Mouse (Mus musculus) hindbrain, embryonic 12.5 days (tissue): ENCODE measurements around the gene Efcab11. TPM values are rescaled to one million over a fixed set of nuclear protein-coding genes. Genes with fewer than 3 reads are reported as not detected.

Source experiments
- ATAC-seq: fragments of 200-750 bp; cut with Nextera tagmentation; 2 replicates; pipeline ENCODE4 v1.8.0; 2017; ENCODE audit warnings: moderate TSS enrichment; ENCODE audit not compliant: low FRiP score
- H3K27ac ChIP-seq: fragments of 300-500 bp; sonication (generic); 2 replicates; pipeline ENCODE4 v1.5.1; 2016; ENCODE audit warnings: mild to moderate bottlenecking
- H3K27me3 ChIP-seq: fragments of 300-500 bp; sonication (generic); 2 replicates; pipeline ENCODE4 v1.6.1; 2016; ENCODE audit warnings: mild to moderate bottlenecking
- H3K36me3 ChIP-seq: fragments of 300-500 bp; sonication (generic); 2 replicates; pipeline ENCODE4 v1.6.1; 2016; ENCODE audit warnings: mild to moderate bottlenecking
- H3K4me1 ChIP-seq: fragments of 300-500 bp; sonication (generic); 2 replicates; pipeline ENCODE4 v1.6.1; 2016
- H3K4me2 ChIP-seq: fragments of 300-500 bp; sonication (generic); replicated peaks from 2 replicates; pipeline ENCODE4 v1.6.1; 2016; ENCODE audit warnings: mild to moderate bottlenecking
- H3K4me3 ChIP-seq: fragments of 300-500 bp; sonication (generic); 2 replicates; pipeline ENCODE4 v1.5.1; 2016; ENCODE audit warnings: mild to moderate bottlenecking
- H3K9ac ChIP-seq: fragments of 300-500 bp; sonication (generic); 2 replicates; pipeline ENCODE4 v1.6.1; 2016; ENCODE audit warnings: mild to moderate bottlenecking, moderate library complexity
- H3K9me3 ChIP-seq: fragments of 300-500 bp; sonication (generic); replicated peaks from 2 replicates; pipeline ENCODE4 v1.6.1; 2016; ENCODE audit warnings: mild to moderate bottlenecking
- WGBS: fragments of 180-500 bp; shearing (Covaris S2); methylation state at CpG from one replicate; pipeline ENCODE4 v1.1.7; 2016; 5-methylcytosine and 5-hydroxymethylcytosine counted together
- polyA plus RNA-seq: library from polyadenylated mRNA; unstranded; fragments of >200 nt; fragmentation: Nextera tagmentation; extraction: Ambion mirVana; gene quantifications from 2 replicates; pipeline ENCODE4 v1.2.1, GENCODE M21; 2016

The Efcab11 gene
- polyA plus RNA-seq: 13.3 and 16.6 TPM in 2 replicates

DNA sequence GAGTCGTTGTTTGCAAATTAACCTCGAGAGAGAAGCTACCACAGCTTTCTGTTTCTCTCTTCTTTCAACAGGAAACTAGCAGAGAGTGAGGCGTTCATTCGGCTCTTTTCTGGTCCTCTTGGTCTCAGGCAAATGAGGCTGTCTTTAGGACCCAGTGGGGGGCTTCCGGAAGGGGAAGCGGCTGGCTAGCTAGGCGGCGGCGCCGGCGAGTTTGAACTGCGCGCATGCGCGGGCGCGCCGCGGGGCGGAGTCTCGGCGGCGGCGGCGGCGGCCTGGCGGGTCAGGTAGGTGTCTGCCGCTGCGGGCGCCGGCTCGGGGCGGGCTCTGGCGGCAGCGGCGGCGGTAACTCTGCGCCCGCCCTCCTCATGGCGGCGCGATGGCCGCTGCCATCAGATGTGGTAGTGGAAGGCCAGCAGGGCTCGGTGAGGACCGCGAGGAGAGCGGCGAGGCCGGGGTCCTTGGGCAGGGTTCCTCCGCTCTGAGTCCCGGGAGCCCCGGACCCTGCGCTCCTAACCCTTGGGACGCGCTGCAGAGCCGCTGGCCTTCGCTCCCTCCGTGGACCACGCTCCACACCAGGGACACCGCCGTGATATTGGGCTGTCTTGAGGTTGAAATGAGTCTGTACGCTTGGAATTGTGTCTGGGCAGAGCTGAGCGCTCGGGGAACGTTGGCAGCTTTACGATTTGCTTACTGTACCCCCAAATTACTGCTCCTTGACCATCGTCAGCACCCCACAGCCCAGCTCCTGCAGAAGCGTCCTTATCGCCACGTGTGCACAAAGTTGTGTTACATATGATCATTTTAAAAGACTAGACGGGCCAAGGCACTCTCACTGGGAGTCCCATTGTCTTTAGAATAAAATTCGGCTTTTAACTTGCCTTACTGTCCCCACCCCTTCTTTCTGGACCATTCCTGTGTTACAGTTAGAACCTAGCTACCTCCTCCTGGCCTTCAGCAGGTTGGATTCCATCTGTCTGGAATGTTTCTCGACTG lies at the start of gene Efcab11, which contains the start of gene Tdp1:
Efcab11 (minus strand) TSS at position 171 of the 993 bp plus-strand sequence.
Tdp1 (plus strand) TSS at position 249 of the 993 bp plus-strand sequence.
- peak; percentile 81 for ATAC-seq
- Histone ChIP-seq H3K4me2 (peak within 1 kb of the TSS; percentile 93), H3K4me1 (peaks cover 27% of the 10 kb centered on the region), H3K27ac (peak within 1 kb of the TSS; percentile 86), H3K4me3 (peak within 1 kb of the TSS; percentile 87), H3K36me3 (no peaks in the 10 kb centered on the region), H3K9ac (peak within 1 kb of the TSS; percentile 93), H3K27me3 (no peaks in the 10 kb centered on the region), H3K9me3 (no peaks in the 10 kb centered on the region)
- under 1% methylated on average over 66 of the region's 73 CpGs for WGBS

GRCm38 (mm10) chr12:99933630-99934029 lies 49.4 kb upstream of the Efcab11 start:
- no peak overlapping the region for H3K9ac ChIP-seq
- ATAC-seq: no peak
- no peaks in the 10 kb centered on the region for H3K4me1 ChIP-seq
- no peak overlapping the region for H3K4me2 ChIP-seq
- peaks cover 51% of the 10 kb centered on the region for H3K36me3 ChIP-seq
- H3K4me3 ChIP-seq: no peak overlapping the region
- no peak overlapping the region for H3K27ac ChIP-seq
- 97% methylated on average over 3 of the region's 3 CpGs for WGBS
- H3K9me3 ChIP-seq: no peaks in the 10 kb centered on the region
- no peaks in the 10 kb centered on the region for H3K27me3 ChIP-seq

DNA sequence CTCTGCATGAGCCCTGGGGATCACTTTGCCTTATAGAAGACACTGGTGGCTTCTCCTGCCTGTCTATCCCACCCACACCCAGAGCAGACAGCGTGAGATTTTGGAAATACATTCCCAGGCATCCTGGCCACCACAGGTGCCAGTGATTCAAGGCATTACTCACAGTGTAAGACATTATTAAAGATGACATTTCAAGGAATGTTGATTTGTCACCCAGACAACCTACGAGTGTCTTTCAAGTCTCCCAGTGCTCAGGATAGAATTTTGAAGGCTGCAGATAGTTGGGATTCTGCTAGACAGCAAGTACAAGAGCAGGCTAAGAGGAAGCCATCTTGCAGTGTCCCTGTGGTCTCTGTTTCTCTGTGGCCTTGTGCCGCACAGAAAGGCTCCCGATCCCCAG lies 48.0 kb upstream of the Efcab11 start:
- no peak overlapping the region for H3K27ac ChIP-seq
- H3K4me1 ChIP-seq: no peaks in the 10 kb centered on the region
- peaks cover 45% of the 10 kb centered on the region for H3K36me3 ChIP-seq
- no peak overlapping the region for H3K4me3 ChIP-seq
- no peak overlapping the region for H3K4me2 ChIP-seq
- ATAC-seq: no peak
- no peaks in the 10 kb centered on the region for H3K9me3 ChIP-seq
- no peaks in the 10 kb centered on the region for H3K27me3 ChIP-seq
- H3K9ac ChIP-seq: no peak overlapping the region
- 92% methylated on average over 4 of the region's 4 CpGs for WGBS

GRCm38 (mm10) chr12:99929160-99929559 lies 44.9 kb upstream of the Efcab11 start:
- H3K9me3 ChIP-seq: no peaks in the 10 kb centered on the region
- no peak for ATAC-seq
- WGBS: 79% methylated on average over 1 of the region's 1 CpGs
- H3K4me1 ChIP-seq: peaks cover under 1% of the 10 kb centered on the region; the same call in 1 of the 2 replicates
- H3K27me3 ChIP-seq: no peaks in the 10 kb centered on the region
- no peak overlapping the region for H3K4me2 ChIP-seq
- no peak overlapping the region for H3K27ac ChIP-seq
- no peak overlapping the region for H3K4me3 ChIP-seq
- no peak overlapping the region for H3K9ac ChIP-seq
- peaks cover 26% of the 10 kb centered on the region for H3K36me3 ChIP-seq

GRCm38 (mm10) chr12:99928311-99928710 lies 44.1 kb upstream of the Efcab11 start:
- peaks cover 9% of the 10 kb centered on the region for H3K4me1 ChIP-seq
- peaks cover 22% of the 10 kb centered on the region for H3K36me3 ChIP-seq
- no peaks in the 10 kb centered on the region for H3K9me3 ChIP-seq
- no peak overlapping the region for H3K9ac ChIP-seq
- WGBS: 87% methylated on average over 7 of the region's 7 CpGs
- H3K4me2 ChIP-seq: no peak overlapping the region
- no peak overlapping the region for H3K27ac ChIP-seq
- no peak overlapping the region for H3K4me3 ChIP-seq
- no peak for ATAC-seq
- no peaks in the 10 kb centered on the region for H3K27me3 ChIP-seq

DNA sequence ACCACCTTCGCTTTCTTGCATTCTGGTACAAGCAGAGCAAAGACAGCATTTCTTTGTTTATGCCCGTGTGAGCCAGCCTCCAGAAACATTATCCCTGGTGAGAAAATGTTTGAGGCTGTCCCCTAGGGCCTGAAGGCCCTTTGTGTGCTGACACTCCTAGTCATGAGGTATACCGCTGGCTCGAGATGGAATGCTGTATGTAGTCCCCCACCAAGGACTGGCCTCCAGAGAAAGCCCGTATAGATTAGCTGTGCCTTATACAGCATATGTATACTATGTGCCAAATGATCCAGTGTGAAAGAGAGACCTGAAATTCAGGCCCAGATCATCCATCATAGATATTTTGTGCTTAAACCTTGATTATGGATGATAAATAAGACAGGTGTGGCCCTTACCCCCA lies 39.5 kb upstream of the Efcab11 start:
- 0 out of 2 replicates have a peak, but pooled peaks have one; percentile 48 for ATAC-seq

GRCm38 (mm10) chr12:99923131-99923606 lies 38.9 kb upstream of the Efcab11 start:
- H3K27ac ChIP-seq: peak overlapping the region; percentile 73
- peak; percentile 74; the same call in 1 of the 2 replicates for ATAC-seq
- no peak overlapping the region for H3K9ac ChIP-seq
- H3K4me1 ChIP-seq: peaks cover 14% of the 10 kb centered on the region
- no peaks in the 10 kb centered on the region for H3K27me3 ChIP-seq
- H3K4me3 ChIP-seq: no peak overlapping the region
- 27% methylated on average over 5 of the region's 5 CpGs for WGBS
- H3K36me3 ChIP-seq: peaks cover 20% of the 10 kb centered on the region; the same call in 1 of the 2 replicates
- H3K9me3 ChIP-seq: no peaks in the 10 kb centered on the region
- no peak overlapping the region for H3K4me2 ChIP-seq

More for the DNA sequence above, 39.5 kb upstream of the Efcab11 start:
- Histone ChIP-seq H3K4me3 (no peak overlapping the region), H3K9ac (no peak overlapping the region), H3K27ac (peak overlapping the region; percentile 73), H3K9me3 (no peaks in the 10 kb centered on the region), H3K27me3 (no peaks in the 10 kb centered on the region), H3K4me2 (no peak overlapping the region), H3K36me3 (peaks cover 15% of the 10 kb centered on the region; the same call in 1 of the 2 replicates), H3K4me1 (peaks cover 14% of the 10 kb centered on the region)
- WGBS: 49% methylated on average over 5 of the region's 5 CpGs

DNA sequence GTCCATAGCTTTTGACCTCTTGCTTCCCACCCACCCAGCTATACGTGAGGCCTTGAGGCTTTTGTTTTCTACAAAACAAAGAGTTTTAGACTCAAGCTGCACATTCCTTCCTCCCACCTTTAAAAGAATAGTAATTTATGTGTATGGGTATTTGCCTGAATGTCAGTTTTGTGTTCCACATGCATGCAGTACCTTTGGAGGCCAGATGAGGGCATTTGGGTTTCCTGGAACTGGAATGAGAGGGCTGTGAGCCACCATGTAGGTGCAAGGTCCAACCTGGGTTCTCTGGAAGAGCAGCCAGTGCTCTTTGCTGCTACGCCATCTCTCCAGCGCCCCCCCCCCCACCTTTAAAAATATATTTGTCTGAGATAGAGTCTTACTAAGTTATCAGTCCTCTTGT lies 36.8 kb upstream of the Efcab11 start:
- peaks cover 32% of the 10 kb centered on the region for H3K36me3 ChIP-seq
- H3K4me3 ChIP-seq: no peak overlapping the region
- H3K27ac ChIP-seq: no peak overlapping the region
- 79% methylated on average over 3 of the region's 3 CpGs for whole genome bisulfite sequencing
- H3K27me3 ChIP-seq: no peaks in the 10 kb centered on the region
- H3K9me3 ChIP-seq: no peaks in the 10 kb centered on the region
- no peak overlapping the region for H3K9ac ChIP-seq
- H3K4me2 ChIP-seq: no peak overlapping the region
- ATAC-seq: no peak
- peaks cover 14% of the 10 kb centered on the region for H3K4me1 ChIP-seq

DNA sequence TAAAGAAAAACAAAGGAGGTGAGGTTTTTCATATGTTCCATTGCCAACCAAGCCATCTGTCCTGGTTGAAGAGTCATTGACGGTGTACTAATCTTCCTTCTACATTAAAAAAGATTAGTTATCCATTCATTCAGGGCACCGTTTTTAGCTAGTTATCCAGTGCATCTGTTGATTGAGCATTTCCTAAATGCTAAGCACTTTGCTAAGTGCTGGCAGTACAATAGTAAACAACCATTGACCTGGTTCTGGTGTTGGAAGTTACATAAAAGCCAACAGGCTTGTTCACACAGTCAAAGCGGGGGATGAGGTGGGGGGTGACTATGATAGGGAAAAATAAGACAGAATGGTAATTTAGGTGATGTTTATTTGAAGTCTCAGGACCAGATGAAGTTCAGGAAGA lies 35.4 kb upstream of the Efcab11 start:
- WGBS: 91% methylated on average over 3 of the region's 3 CpGs
- no peak overlapping the region for H3K4me2 ChIP-seq
- H3K9ac ChIP-seq: no peak overlapping the region
- H3K36me3 ChIP-seq: peaks cover 39% of the 10 kb centered on the region
- no peaks in the 10 kb centered on the region for H3K27me3 ChIP-seq
- no peaks in the 10 kb centered on the region for H3K9me3 ChIP-seq
- ATAC-seq: no peak
- H3K4me1 ChIP-seq: peaks cover 14% of the 10 kb centered on the region
- H3K4me3 ChIP-seq: no peak overlapping the region
- H3K27ac ChIP-seq: no peak overlapping the region

DNA sequence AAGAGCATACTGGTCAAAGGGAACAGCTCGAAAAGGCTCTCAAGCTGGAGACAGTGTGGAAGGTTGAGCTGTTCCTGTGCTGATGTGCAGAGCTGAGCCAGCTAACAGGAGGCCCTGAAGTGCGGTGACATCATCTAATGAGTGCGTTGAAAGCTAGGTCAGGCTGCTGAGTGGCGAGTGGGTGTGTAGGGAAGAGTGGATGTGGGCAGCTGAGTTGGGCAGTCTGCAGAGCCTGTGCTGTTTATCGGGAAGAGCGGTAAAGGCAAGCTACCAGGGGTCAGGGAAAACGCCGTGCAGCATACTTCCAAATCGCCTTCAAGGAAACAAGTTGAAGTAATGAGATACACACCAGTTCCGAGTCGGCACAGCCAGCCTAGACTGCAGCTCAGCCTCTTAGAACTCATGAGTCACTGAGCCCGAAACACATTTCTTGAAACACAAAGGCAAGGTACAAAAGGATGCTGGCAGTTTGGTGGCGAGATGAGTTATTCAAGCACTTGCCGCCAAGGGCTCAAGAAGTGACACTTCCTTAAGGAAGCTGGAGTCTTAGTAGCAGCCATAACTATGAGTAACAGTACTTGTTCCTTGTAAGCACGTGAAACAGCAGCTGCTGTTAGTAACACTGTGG lies 33.7 kb upstream of the Efcab11 start:
- no peaks in the 10 kb centered on the region for H3K9me3 ChIP-seq
- no peak overlapping the region for H3K4me2 ChIP-seq
- H3K4me1 ChIP-seq: 0 out of 2 replicates have a peak, but pooled peaks cover 2% of the 10 kb centered on the region
- 86% methylated on average over 15 of the region's 15 CpGs for WGBS
- H3K36me3 ChIP-seq: peaks cover 54% of the 10 kb centered on the region
- no peak for ATAC-seq
- H3K9ac ChIP-seq: no peak overlapping the region
- no peaks in the 10 kb centered on the region for H3K27me3 ChIP-seq
- no peak overlapping the region for H3K27ac ChIP-seq
- no peak overlapping the region for H3K4me3 ChIP-seq

DNA sequence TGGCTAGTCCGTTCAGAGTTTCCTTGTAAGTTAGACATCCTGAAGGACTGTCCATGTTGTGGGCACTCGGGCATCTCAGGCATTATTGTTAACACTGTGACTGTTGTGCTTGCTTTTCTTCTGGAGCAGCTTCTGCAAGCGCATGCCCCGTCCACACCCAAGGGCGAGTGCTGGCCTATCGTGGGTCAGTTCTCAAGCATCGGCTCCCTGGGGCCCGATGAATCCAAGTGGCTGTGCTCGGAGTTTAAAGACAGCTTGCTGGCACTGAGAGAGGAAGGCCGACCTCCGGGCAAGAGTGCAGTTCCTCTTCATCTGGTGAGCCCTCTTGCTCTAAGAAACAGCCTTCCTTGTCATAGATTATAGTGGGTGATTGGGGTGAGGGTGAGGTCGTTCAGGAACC lies 27.2 kb upstream of the Efcab11 start:
- no peak for ATAC-seq
- no peak overlapping the region for H3K4me3 ChIP-seq
- 90% methylated on average over 12 of the region's 12 CpGs for WGBS
- H3K27me3 ChIP-seq: no peaks in the 10 kb centered on the region
- no peak overlapping the region for H3K27ac ChIP-seq
- H3K36me3 ChIP-seq: peaks cover 74% of the 10 kb centered on the region
- H3K9me3 ChIP-seq: no peaks in the 10 kb centered on the region
- no peaks in the 10 kb centered on the region for H3K4me1 ChIP-seq
- no peak overlapping the region for H3K9ac ChIP-seq
- H3K4me2 ChIP-seq: no peak overlapping the region

- peaks cover 47% of the 10 kb centered on the region for H3K36me3 ChIP-seq
- H3K4me1 ChIP-seq: no peaks in the 10 kb centered on the region
- no peak for ATAC-seq
These were observed 20.3 kb upstream of the Efcab11 start for GRCm38 (mm10) chr12:99904537-99904936.

More at GRCm38 (mm10) chr12:99904537-99904936, 20.3 kb upstream of the Efcab11 start:
- no peak overlapping the region for H3K9ac ChIP-seq
- H3K4me2 ChIP-seq: no peak overlapping the region
- H3K9me3 ChIP-seq: no peaks in the 10 kb centered on the region
- H3K4me3 ChIP-seq: no peak overlapping the region
- H3K27ac ChIP-seq: no peak overlapping the region
- 85% methylated on average over 5 of the region's 5 CpGs for WGBS
- H3K27me3 ChIP-seq: no peaks in the 10 kb centered on the region
